Mouse (Mus musculus) limb, embryonic 14.5 days (tissue): ENCODE results near the gene Gm47791. TPM values are rescaled to one million over a fixed set of nuclear protein-coding genes. Genes with fewer than 3 reads are reported as not detected.

Experiments used
- ATAC-seq: fragments of 200-750 bp; cut with Nextera tagmentation; 2 replicates; pipeline ENCODE4 v1.8.0; 2017; ENCODE audit warnings: low read depth, moderate number of reproducible peaks, moderate TSS enrichment; ENCODE audit not compliant: low FRiP score
- DNase-seq: peaks from one replicate; pipeline ENCODE4 v3.0.0-alpha.2; 2015; ENCODE audit warnings: low spot score
- H3K27ac ChIP-seq: fragments of 300-500 bp; sonication (generic); replicated peaks from 2 replicates; pipeline ENCODE4 v1.5.1; 2014; ENCODE audit warnings: low read depth, mild to moderate bottlenecking, low read length, moderate library complexity, mixed read lengths
- H3K27me3 ChIP-seq: fragments of 300-500 bp; sonication (generic); 2 replicates; pipeline ENCODE4 v1.6.1; 2014; ENCODE audit warnings: low read length, mixed read lengths; ENCODE audit not compliant: control insufficient read depth, insufficient read depth
- H3K36me3 ChIP-seq: fragments of 300-500 bp; sonication (generic); 2 replicates; pipeline ENCODE4 v1.6.1; 2014; ENCODE audit warnings: mild to moderate bottlenecking, low read length, moderate library complexity, mixed read lengths; ENCODE audit not compliant: control insufficient read depth, insufficient read depth
- H3K4me1 ChIP-seq: fragments of 300-500 bp; sonication (generic); 2 replicates; pipeline ENCODE4 v1.6.1; 2014; ENCODE audit warnings: antibody characterized with exemption, low read length, mixed read lengths; ENCODE audit not compliant: control insufficient read depth, insufficient read depth
- H3K4me2 ChIP-seq: fragments of 300-500 bp; sonication (generic); replicated peaks from 2 replicates; pipeline ENCODE4 v1.6.1; 2014; ENCODE audit warnings: low read depth, mild to moderate bottlenecking, low read length, moderate library complexity; ENCODE audit not compliant: severe bottlenecking
- H3K4me3 ChIP-seq: fragments of 300-500 bp; sonication (generic); replicated peaks from 2 replicates; pipeline ENCODE4 v1.5.1; 2014; ENCODE audit warnings: low read length
- H3K9ac ChIP-seq: fragments of 300-500 bp; sonication (generic); 2 replicates; pipeline ENCODE4 v1.6.1; 2014; ENCODE audit warnings: mild to moderate bottlenecking, low read depth, low read length, moderate library complexity; ENCODE audit not compliant: severe bottlenecking
- H3K9me3 ChIP-seq: fragments of 300-500 bp; sonication (generic); 2 replicates; pipeline ENCODE4 v1.6.1; 2016; ENCODE audit warnings: low read length; ENCODE audit not compliant: control insufficient read depth
- POLR2A ChIP-seq: fragments of 200-500 bp; IDR thresholded peaks from 2 replicates; pipeline ENCODE4 v1.8.0; 2012; ENCODE audit warnings: inconsistent platforms, mild to moderate bottlenecking, moderate library complexity, borderline replicate concordance; ENCODE audit not compliant: insufficient read depth, insufficient read length; ENCODE audit errors: extremely low read depth
- WGBS: fragments of 180-500 bp; shearing (Covaris S2); extraction: QIAGEN DNeasy Blood & Tissue Kit; methylation state at CpG from one replicate; pipeline ENCODE4 v1.1.7; 2014; 5-methylcytosine and 5-hydroxymethylcytosine counted together
- polyA plus RNA-seq, 2 experiments: library from polyadenylated mRNA; depleted of rRNA in 1 of 2; stranded (reverse) in 1 of 2; unstranded in 1 of 2; fragments of >200 nt; fragmentation: Nextera tagmentation in 1 of 2; extraction: Ambion mirVana in 1 of 2; gene quantifications; 2 replicates each; pipeline versions ENCODE4 v1.2.1 to v1.2.3; 2012 to 2014

The Gm47791 gene
- polyA plus RNA-seq, 2 experiments: not detected

DNA sequence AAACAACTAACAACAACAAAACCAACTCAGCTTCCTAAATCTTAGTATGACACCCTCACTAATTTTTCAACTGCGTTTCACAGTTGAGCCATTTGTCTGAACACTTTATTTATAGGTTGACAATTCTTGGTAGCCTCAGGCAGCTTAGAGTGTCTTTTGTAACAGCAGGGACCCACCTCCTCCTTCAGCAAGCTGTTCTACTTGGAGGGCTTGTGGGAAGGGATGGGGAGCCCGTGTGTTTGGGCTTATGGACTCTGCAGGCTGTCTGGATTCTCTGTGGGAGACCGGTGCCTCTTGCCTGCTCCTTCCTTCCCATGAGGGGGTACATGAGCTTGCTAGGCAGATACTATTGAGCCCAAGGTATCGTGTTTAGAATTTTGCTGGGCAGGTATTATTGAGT, 22.9 kb upstream of the Gm47791 start:
- WGBS: 51% methylated on average over 4 of the region's 4 CpGs
- Histone ChIP-seq H3K27me3 (no peaks in the 10 kb centered on the region), H3K4me1 (no peaks in the 10 kb centered on the region), H3K9ac (no peak overlapping the region), H3K4me2 (no peak overlapping the region), H3K36me3 (no peaks in the 10 kb centered on the region), H3K4me3 (no peak overlapping the region), H3K27ac (no peak overlapping the region), H3K9me3 (no peaks in the 10 kb centered on the region; the same call in 1 of the 2 replicates)
- ATAC-seq (no peak), DNase-seq (no peak)
- no peak for TF ChIP-seq POLR2A

GRCm38 (mm10) chr1:82793110-82793509, 22.1 kb upstream of the Gm47791 start:
- Histone ChIP-seq H3K4me3 (no peak overlapping the region), H3K4me2 (no peak overlapping the region), H3K4me1 (no peaks in the 10 kb centered on the region), H3K36me3 (no peaks in the 10 kb centered on the region), H3K9ac (no peak overlapping the region), H3K27me3 (no peaks in the 10 kb centered on the region), H3K27ac (no peak overlapping the region), H3K9me3 (no peaks in the 10 kb centered on the region; the same call in 1 of the 2 replicates)
- TF ChIP-seq POLR2A: no peak
- whole genome bisulfite sequencing: 87% methylated on average over 3 of the region's 3 CpGs
- ATAC-seq (no peak), DNase-seq (no peak)

DNA sequence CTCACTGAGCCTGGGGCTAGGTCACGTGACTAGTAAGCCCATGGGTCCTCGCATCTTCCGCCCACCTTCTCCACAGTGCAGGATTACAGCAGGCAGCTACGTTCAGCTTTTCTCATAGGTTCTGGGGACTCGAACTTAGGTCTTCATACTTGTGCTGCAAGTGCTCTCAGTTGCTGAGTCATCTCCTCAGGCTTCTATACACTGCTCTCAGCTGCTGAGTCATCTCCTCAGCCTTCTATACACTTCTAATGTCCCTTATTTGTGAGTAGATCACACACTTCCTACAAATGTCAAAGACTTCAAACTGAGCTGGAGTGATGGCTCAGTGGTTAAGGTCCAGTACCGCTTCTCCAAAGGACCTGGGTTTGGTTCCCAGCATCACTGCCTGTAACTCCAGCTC, 21.2 kb upstream of the Gm47791 start:
- no peak overlapping the region for H3K4me2 ChIP-seq
- H3K36me3 ChIP-seq: no peaks in the 10 kb centered on the region
- no peak for TF ChIP-seq POLR2A
- no peaks in the 10 kb centered on the region; the same call in 1 of the 2 replicates for H3K9me3 ChIP-seq
- 0 out of 2 replicates have a peak, but pooled peaks cover 5% of the 10 kb centered on the region for H3K4me1 ChIP-seq
- DNase-seq: no peak
- no peak overlapping the region for H3K4me3 ChIP-seq
- ATAC-seq: no peak
- no peak overlapping the region for H3K27ac ChIP-seq
- no peaks in the 10 kb centered on the region for H3K27me3 ChIP-seq
- WGBS: 90% methylated on average over 6 of the region's 6 CpGs
- H3K9ac ChIP-seq: no peak overlapping the region

- no peak overlapping the region for H3K4me3 ChIP-seq
- no peak for TF ChIP-seq POLR2A
- WGBS: 86% methylated on average over 11 of the region's 11 CpGs
- no peak overlapping the region for H3K9ac ChIP-seq
- H3K4me2 ChIP-seq: no peak overlapping the region
- ATAC-seq (no peak), DNase-seq (no peak)
- H3K9me3 ChIP-seq: no peaks in the 10 kb centered on the region; the same call in 1 of the 2 replicates
- no peak overlapping the region for H3K27ac ChIP-seq
- H3K27me3 ChIP-seq: no peaks in the 10 kb centered on the region
- H3K4me1 ChIP-seq: 0 out of 2 replicates have a peak, but pooled peaks cover 5% of the 10 kb centered on the region
- H3K36me3 ChIP-seq: no peaks in the 10 kb centered on the region
Measured at GRCm38 (mm10) chr1:82791105-82791504, 20.1 kb upstream of the Gm47791 start.

DNA sequence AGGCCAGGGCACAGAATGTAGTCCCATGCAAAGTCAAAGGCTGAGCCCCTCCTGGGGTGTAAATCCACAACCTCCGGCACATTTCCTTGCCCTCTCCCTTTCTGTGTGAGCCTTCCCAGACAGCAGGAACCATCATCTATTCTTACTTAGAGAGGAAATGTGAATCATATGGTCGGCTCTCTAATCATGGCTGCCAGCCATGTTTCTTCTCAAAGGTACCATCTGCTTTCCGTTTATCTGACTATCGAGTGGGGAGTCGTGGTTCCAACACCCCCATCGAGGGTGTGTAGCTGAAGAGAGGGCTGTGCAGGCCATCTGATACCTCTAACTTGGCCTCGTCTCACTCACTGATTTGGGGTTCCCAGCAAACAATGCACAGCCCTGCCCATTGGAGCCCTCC, 17.0 kb upstream of the Gm47791 start:
- no peaks in the 10 kb centered on the region; the same call in 1 of the 2 replicates for H3K9me3 ChIP-seq
- 0 out of 2 replicates have a peak, but pooled peaks cover 5% of the 10 kb centered on the region for H3K4me1 ChIP-seq
- DNase-seq (peak; percentile 42), ATAC-seq (no peak)
- 52% methylated on average over 7 of the region's 7 CpGs for WGBS
- H3K9ac ChIP-seq: no peak overlapping the region
- no peaks in the 10 kb centered on the region for H3K36me3 ChIP-seq
- TF ChIP-seq POLR2A: no peak
- no peaks in the 10 kb centered on the region for H3K27me3 ChIP-seq
- no peak overlapping the region for H3K4me3 ChIP-seq
- no peak overlapping the region for H3K4me2 ChIP-seq
- no peak overlapping the region for H3K27ac ChIP-seq
